Mouse (Mus musculus) hindbrain, postnatal 0 days (tissue): ENCODE measurements around the gene Srek1ip1. TPM values are rescaled to one million over a fixed set of nuclear protein-coding genes. Genes with fewer than 3 reads are reported as not detected.

Experiments used
- ATAC-seq: fragments of 200-750 bp; cut with Nextera tagmentation; 2 replicates; pipeline ENCODE4 v1.8.0; 2017; ENCODE audit warnings: mild to moderate bottlenecking, moderate TSS enrichment, moderate library complexity
- DNase-seq: peaks from one replicate; pipeline ENCODE4 v3.0.0-alpha.2; 2015; ENCODE audit warnings: low spot score
- H3K27ac ChIP-seq: fragments of 300-500 bp; sonication (generic); 2 replicates; pipeline ENCODE4 v1.5.1; 2014; ENCODE audit warnings: mild to moderate bottlenecking
- H3K27me3 ChIP-seq: fragments of 300-500 bp; sonication (generic); 2 replicates; pipeline ENCODE4 v1.6.1; 2014; ENCODE audit warnings: low read length, mixed read lengths; ENCODE audit not compliant: insufficient read depth
- H3K36me3 ChIP-seq: fragments of 300-500 bp; sonication (generic); 2 replicates; pipeline ENCODE4 v1.6.1; 2014; ENCODE audit warnings: low read length, mixed read lengths; ENCODE audit not compliant: insufficient read depth
- H3K4me1 ChIP-seq: fragments of 300-500 bp; sonication (generic); 2 replicates; pipeline ENCODE4 v1.6.1; 2014; ENCODE audit warnings: antibody characterized with exemption, low read length, mixed read lengths; ENCODE audit not compliant: insufficient read depth
- H3K4me2 ChIP-seq: fragments of 300-500 bp; sonication (generic); 2 replicates; pipeline ENCODE4 v1.6.1; 2014; ENCODE audit warnings: low read depth, mild to moderate bottlenecking, low read length, moderate library complexity, mixed read lengths
- H3K4me3 ChIP-seq: fragments of 300-500 bp; sonication (generic); 2 replicates; pipeline ENCODE4 v1.5.1; 2014; ENCODE audit warnings: low read length
- H3K9ac ChIP-seq: fragments of 300-500 bp; sonication (generic); replicated peaks from 2 replicates; pipeline ENCODE4 v1.6.1; 2014; ENCODE audit warnings: mild to moderate bottlenecking, low read length, moderate library complexity, mixed read lengths
- H3K9me3 ChIP-seq: fragments of 300-500 bp; sonication (generic); 2 replicates; pipeline ENCODE4 v1.6.1; 2016; ENCODE audit warnings: low read length, mixed read lengths
- CTCF ChIP-seq: IDR thresholded peaks from 2 replicates; pipeline ENCODE4 v1.5.1; 2016; ENCODE audit warnings: antibody characterized with exemption, control low read depth, low read depth
- WGBS: fragments of 180-500 bp; shearing (Covaris S2); extraction: QIAGEN DNeasy Blood & Tissue Kit; methylation state at CpG from one replicate; pipeline ENCODE4 v1.1.7; 2014; 5-methylcytosine and 5-hydroxymethylcytosine counted together
- polyA plus RNA-seq: library from polyadenylated mRNA; unstranded; fragments of >200 nt; fragmentation: Nextera tagmentation; extraction: Ambion mirVana; gene quantifications from 2 replicates; pipeline ENCODE4 v1.2.1, GENCODE M21; 2015
- total RNA-seq: library from RNA; depleted of rRNA; stranded (reverse); fragments of >200 nt; gene quantifications from 2 replicates; pipeline ENCODE4 v1.2.3, GENCODE M21; 2014; rRNA removed

Gene Srek1ip1
- total RNA-seq (7.6 and 11.0 TPM in 2 replicates), polyA plus RNA-seq (12.2 and 12.3 TPM in 2 replicates)

DNA sequence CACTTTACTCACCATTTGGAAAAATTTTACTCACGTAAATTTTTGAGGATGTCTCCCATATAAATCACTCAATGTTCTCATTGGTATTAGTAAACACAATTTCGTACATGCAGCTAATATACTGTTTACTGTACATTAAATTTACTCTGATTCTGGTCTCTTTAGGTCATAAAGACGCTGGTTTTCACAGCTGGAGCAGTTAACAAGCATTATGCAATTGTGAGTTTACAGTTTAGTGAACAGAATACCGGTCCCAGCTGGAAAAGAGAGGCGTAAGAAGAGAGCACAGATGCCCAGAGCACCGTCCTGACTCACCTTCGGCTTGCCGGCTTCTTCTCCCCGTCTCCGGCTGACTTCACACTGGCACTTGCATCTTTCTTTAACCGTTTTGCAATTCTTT is at the start of gene Srek1ip1:
TSS of gene Srek1ip1 (plus strand) at position 301 of the 400 bp plus-strand sequence.
- Histone ChIP-seq H3K9ac (no peak within 1 kb of the TSS), H3K4me3 (no peak within 1 kb of the TSS), H3K4me2 (no peak within 1 kb of the TSS), H3K27me3 (no peaks in the 10 kb centered on the region), H3K27ac (no peak within 1 kb of the TSS), H3K9me3 (no peaks in the 10 kb centered on the region), H3K36me3 (0 out of 2 replicates have a peak, but pooled peaks cover 5% of the 10 kb centered on the region), H3K4me1 (no peaks in the 10 kb centered on the region)
- no peak for TF ChIP-seq CTCF
- DNase-seq (no peak), ATAC-seq (no peak)
- 92% methylated on average over 11 of the region's 11 CpGs for WGBS

DNA sequence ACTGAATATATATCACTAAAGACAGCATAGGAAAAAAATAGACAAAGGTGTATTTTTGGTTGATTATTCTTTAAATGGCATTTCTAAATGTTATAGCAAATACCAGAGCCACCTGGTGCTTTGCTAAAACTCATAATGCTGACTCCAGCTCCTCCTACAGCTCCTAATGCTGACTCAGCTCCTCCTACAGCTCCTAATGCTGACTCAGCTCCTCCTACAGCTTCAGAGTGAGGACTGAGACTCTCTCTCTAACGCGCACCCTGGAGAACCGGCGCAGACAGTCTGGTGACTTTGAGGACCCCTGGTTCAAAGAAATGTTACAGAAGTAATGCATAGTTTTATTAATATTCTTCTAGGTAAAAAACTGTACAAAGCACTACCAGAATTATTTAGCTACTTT is 49.4 kb upstream of the Srek1ip1 start:
- no peak overlapping the region for H3K4me3 ChIP-seq
- H3K36me3 ChIP-seq, result no peaks in the 10 kb centered on the region
- no peak for DNase-seq
- no peak for ATAC-seq
- H3K4me1 ChIP-seq, result no peaks in the 10 kb centered on the region
- H3K27me3 ChIP-seq, result no peaks in the 10 kb centered on the region
- H3K9me3 ChIP-seq, result no peaks in the 10 kb centered on the region
- H3K4me2 ChIP-seq, result no peak overlapping the region
- TF ChIP-seq CTCF, result no peak
- no peak overlapping the region for H3K27ac ChIP-seq
- H3K9ac ChIP-seq, result no peak overlapping the region
- WGBS, result 86% methylated on average over 4 of the region's 4 CpGs

DNA sequence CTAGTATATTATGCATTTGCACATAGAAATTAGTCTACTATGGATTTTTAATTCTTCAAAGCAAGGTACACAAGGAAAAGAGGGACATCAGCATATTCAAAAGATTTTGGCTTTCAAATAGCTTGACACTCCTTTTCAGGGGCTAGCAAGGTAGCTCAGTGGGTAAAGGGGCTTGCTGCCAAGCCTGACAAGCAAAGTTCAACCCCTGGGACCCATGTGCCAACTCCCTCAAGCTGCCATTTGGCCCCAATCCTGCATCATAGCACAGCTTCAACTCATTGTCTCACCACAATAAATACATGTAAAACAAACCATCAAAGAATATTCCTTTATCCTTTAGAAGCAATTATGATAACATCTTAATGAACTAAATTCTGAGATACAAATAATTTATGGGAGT is 45.3 kb upstream of the Srek1ip1 start:
- Histone ChIP-seq H3K27me3 (no peaks in the 10 kb centered on the region), H3K4me1 (no peaks in the 10 kb centered on the region), H3K27ac (no peak overlapping the region), H3K4me2 (no peak overlapping the region), H3K9ac (no peak overlapping the region), H3K9me3 (no peaks in the 10 kb centered on the region), H3K36me3 (no peaks in the 10 kb centered on the region), H3K4me3 (no peak overlapping the region)
- DNase-seq, result no peak
- TF ChIP-seq CTCF, result no peak
- ATAC-seq, result no peak

DNA sequence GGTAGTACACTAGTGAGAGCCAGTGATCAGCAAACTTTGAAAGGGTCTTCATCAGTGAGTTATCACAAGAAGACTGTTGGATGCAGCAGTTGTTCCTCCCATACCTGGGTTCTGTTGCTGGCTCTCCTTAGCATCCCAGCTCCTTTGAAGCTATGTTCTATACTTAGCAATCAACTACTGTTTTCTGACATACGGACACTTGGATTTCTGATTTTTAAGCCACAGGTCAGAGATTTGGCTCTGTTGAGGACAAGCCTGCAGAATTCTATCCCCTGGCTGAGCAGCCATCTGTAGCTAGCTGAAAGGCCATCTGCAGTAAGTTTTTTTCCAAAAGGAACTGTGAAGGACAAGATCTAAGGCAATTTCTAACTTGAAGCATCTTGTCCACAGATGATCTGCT is 32.9 kb upstream of the Srek1ip1 start:
- 86% methylated on average over 1 of the region's 1 CpGs for WGBS
- Histone ChIP-seq H3K36me3 (no peaks in the 10 kb centered on the region), H3K4me2 (no peak overlapping the region), H3K4me3 (no peak overlapping the region), H3K27me3 (no peaks in the 10 kb centered on the region), H3K4me1 (no peaks in the 10 kb centered on the region), H3K9me3 (no peaks in the 10 kb centered on the region), H3K27ac (no peak overlapping the region), H3K9ac (no peak overlapping the region)
- ATAC-seq (no peak), DNase-seq (no peak)
- no peak for TF ChIP-seq CTCF

DNA sequence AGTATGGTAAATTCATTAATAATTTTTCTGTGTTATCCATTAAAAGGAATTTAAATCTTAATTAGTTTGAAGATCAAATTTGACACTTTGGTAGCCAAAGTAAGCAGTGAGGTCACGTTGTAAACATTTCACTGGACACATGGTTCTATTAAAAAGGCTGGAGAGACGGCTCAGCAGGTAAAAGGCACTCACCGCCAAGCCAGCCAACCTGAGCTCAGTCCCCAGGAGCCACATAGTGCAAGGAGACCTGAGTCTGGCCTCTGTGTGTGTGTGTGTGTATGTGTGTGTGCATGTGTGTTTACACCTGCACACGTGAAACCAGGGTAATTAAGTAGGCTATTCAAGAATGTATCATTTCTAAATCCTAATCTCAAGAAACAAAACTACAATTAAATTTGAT is 29.9 kb upstream of the Srek1ip1 start:
- 92% methylated on average over 4 of the region's 4 CpGs for WGBS
- Histone ChIP-seq H3K9me3 (no peaks in the 10 kb centered on the region), H3K9ac (no peak overlapping the region), H3K36me3 (no peaks in the 10 kb centered on the region), H3K4me3 (no peak overlapping the region), H3K4me2 (no peak overlapping the region), H3K27me3 (no peaks in the 10 kb centered on the region), H3K27ac (no peak overlapping the region), H3K4me1 (no peaks in the 10 kb centered on the region)
- DNase-seq (no peak), ATAC-seq (no peak)
- no peak for TF ChIP-seq CTCF

DNA sequence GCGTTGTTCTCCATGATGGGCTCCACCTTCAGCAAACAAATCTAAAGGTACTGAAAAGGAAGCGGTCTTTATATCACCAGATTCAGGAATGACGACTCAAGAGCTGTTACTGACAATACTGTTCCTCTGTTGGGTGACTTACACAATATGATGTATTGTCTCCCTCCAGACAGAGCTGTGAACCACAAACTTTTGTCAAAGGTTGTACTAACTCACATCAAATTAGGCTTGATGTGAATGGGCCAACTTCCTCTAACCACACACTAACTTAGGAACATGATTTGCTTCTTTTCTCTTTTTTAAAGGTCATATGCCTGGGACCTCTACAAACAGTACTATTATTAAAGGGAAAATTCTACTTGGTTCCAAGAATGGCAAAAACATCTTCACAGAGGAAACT is 29.1 kb upstream of the Srek1ip1 start:
- Histone ChIP-seq H3K4me2 (no peak overlapping the region), H3K9me3 (no peaks in the 10 kb centered on the region), H3K4me1 (no peaks in the 10 kb centered on the region), H3K9ac (no peak overlapping the region), H3K36me3 (no peaks in the 10 kb centered on the region), H3K27me3 (no peaks in the 10 kb centered on the region), H3K27ac (no peak overlapping the region), H3K4me3 (no peak overlapping the region)
- TF ChIP-seq CTCF, result no peak
- WGBS, result 88% methylated on average over 3 of the region's 3 CpGs
- DNase-seq (no peak), ATAC-seq (no peak)

DNA sequence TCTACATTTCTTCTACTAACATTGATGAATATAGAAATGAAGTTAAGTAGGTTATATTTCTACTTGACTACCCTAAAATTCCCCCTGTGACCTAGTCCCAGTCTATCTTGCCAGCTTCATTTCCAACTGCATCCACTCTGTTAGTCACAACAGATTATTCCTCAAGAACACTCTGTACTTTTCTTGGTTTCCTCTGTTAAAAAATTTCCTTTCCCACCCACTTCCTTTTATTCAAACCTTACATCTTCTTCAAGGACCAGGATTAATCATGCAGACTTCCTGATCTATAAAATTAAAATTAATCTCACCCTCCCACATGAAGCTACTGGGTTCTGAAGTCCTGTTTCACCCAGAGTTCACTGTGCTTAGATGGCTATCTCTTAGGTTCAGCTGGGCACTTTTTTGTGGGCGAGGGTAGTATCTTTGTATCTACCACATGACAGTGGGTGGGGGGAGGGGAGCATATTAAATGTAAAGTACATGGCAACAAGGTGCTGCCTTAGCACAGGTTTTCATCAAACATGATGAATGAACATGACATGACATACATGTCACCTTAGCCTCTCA is 13.1 kb upstream of the Srek1ip1 start:
- Histone ChIP-seq H3K4me1 (no peaks in the 10 kb centered on the region), H3K9me3 (0 out of 2 replicates have a peak, but pooled peaks cover 2% of the 10 kb centered on the region), H3K4me3 (no peak overlapping the region), H3K27me3 (no peaks in the 10 kb centered on the region), H3K9ac (no peak overlapping the region), H3K4me2 (no peak overlapping the region), H3K36me3 (no peaks in the 10 kb centered on the region), H3K27ac (no peak overlapping the region)
- ATAC-seq (no peak), DNase-seq (no peak)
- WGBS, result 79% methylated on average over 1 of the region's 1 CpGs
- no peak for TF ChIP-seq CTCF
